Mouse (Mus musculus): Measurements from ENCODE around the gene Pecam1. TPM values are rescaled to one million over a fixed set of nuclear protein-coding genes. Genes with fewer than 3 reads are reported as not detected.

Pecam1 gene
- polyA plus RNA-seq, 1 experiment from 2014 or later, result 14.8 TPM

DNA sequence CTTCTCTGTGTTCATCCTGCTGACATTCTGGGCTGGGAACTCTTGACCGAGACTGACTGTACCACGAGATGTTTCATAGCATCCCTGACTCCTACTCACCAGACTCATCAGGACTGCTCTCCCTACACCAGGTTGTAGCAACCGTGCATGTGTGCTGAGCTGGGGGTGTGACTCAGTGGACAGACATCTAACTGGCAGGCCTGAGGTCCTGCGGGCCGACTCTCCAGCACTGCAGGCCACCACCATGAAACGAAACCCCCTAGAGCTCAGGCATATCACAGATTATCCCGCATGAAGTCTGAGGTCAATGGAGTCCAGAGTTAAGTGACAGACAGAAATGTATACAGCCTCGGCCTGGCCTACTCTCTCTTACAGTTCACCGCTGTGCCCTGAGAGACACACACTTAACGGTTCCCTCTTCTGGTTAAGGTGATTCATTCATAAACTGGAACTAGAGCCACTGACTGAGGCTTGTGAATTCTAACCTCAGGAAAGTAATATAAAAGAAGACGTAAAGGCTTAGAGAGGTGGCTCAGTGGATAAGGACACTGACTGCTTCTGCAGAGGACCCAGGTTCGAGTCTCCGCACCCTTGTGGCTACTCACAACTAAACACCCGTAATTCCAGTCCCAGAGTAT, 83.8 kb downstream of the Pecam1 start:
- peaks cover 6% of the 10 kb centered on the region for H3K4me1 ChIP-seq (ENCODE audit: control insufficient read depth, insufficient read depth, low read length)
- H3K27me3 ChIP-seq (ENCODE audit: control insufficient read depth, insufficient read depth, low read length), result no peaks in the 10 kb centered on the region
- no peak overlapping the region for H3K4me3 ChIP-seq (replicated peaks; ENCODE audit: low read depth, low read length)
- H3K9me3 ChIP-seq (ENCODE audit: control insufficient read depth, low read length), result no peaks in the 10 kb centered on the region
- no peaks in the 10 kb centered on the region for H3K36me3 ChIP-seq (ENCODE audit: control insufficient read depth, insufficient read depth, low read length)
- DNase-seq, result no peak
- no peak overlapping the region for H3K9ac ChIP-seq (replicated peaks; ENCODE audit: low read length)
- WGBS, result 89% methylated on average over 14 of the region's 14 CpGs
- ATAC-seq (ENCODE audit: low FRiP score, low TSS enrichment), result no peak
- H3K27ac ChIP-seq (replicated peaks; ENCODE audit: low read depth, low read length), result no peak overlapping the region
- H3K4me2 ChIP-seq (ENCODE audit: low read length), result no peak overlapping the region

DNA sequence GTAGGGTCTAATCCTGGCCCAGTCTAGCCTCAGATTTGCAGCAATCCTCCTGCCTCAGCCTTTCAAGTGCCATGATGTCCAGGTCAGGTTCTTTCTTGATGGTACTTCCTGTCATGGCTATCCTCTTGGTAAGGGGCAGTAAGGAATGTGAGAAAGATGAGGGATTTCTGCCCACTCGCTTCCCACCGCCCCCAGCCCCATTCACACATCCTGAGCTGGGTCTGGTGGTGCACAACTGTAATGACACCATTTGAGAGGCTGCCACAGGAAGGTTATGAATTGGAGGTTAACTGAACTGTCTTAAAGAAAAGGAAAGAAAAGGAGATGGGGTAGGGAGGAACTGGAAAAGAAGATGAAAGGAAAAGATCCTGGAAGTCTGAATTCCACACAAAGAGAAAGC, 84.6 kb downstream of the Pecam1 start:
- Histone ChIP-seq H3K4me3 (replicated peaks; ENCODE audit: low read depth, low read length) (no peak overlapping the region), H3K4me1 (ENCODE audit: control insufficient read depth, insufficient read depth, low read length) (peaks cover 6% of the 10 kb centered on the region), H3K36me3 (ENCODE audit: control insufficient read depth, insufficient read depth, low read length) (no peaks in the 10 kb centered on the region), H3K27me3 (ENCODE audit: control insufficient read depth, insufficient read depth, low read length) (no peaks in the 10 kb centered on the region), H3K27ac (replicated peaks; ENCODE audit: low read depth, low read length) (no peak overlapping the region), H3K9ac (replicated peaks; ENCODE audit: low read length) (no peak overlapping the region), H3K9me3 (ENCODE audit: control insufficient read depth, low read length) (no peaks in the 10 kb centered on the region), H3K4me2 (ENCODE audit: low read length) (no peak overlapping the region)
- ATAC-seq (ENCODE audit: low FRiP score, low TSS enrichment) (no peak), DNase-seq (no peak)
- WGBS, result 85% methylated on average over 2 of the region's 2 CpGs

- Histone ChIP-seq H3K4me2 (ENCODE audit: low read length) (no peak overlapping the region), H3K27ac (replicated peaks; ENCODE audit: low read depth, low read length) (no peak overlapping the region), H3K9me3 (ENCODE audit: control insufficient read depth, low read length) (no peaks in the 10 kb centered on the region), H3K27me3 (ENCODE audit: control insufficient read depth, insufficient read depth, low read length) (no peaks in the 10 kb centered on the region), H3K4me3 (replicated peaks; ENCODE audit: low read depth, low read length) (no peak overlapping the region), H3K36me3 (ENCODE audit: control insufficient read depth, insufficient read depth, low read length) (no peaks in the 10 kb centered on the region), H3K9ac (replicated peaks; ENCODE audit: low read length) (no peak overlapping the region), H3K4me1 (ENCODE audit: control insufficient read depth, insufficient read depth, low read length) (peaks cover 8% of the 10 kb centered on the region)
- DNase-seq (no peak), ATAC-seq (ENCODE audit: low FRiP score, low TSS enrichment) (no peak)
- WGBS, result 92% methylated on average over 4 of the region's 4 CpGs
Observed at GRCm38 (mm10) chr11:106665328-106665727, 85.1 kb downstream of the Pecam1 start.

DNA sequence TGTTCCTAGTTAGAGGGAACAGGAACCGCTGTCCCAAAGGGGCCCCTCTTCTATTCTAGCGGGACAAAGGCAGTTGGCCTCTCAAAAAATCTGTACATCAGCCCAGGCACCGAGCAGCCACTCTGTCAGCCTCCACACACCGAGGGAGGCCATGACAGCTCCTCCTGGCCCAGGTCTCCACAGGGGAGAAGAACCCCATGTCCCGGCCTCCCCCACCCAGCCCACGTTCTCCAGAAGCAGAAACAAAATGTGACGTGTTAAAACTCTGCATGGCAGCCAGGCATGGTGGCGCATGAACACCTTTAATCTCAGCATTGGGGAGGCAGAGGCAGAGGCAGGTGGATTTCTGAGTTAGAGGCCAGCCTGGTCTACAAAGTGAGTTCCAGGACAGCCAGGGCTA, 85.7 kb downstream of the Pecam1 start:
- no peak for ATAC-seq (ENCODE audit: low FRiP score, low TSS enrichment)
- no peaks in the 10 kb centered on the region for H3K27me3 ChIP-seq (ENCODE audit: control insufficient read depth, insufficient read depth, low read length)
- no peaks in the 10 kb centered on the region for H3K9me3 ChIP-seq (ENCODE audit: control insufficient read depth, low read length)
- H3K4me1 ChIP-seq (ENCODE audit: control insufficient read depth, insufficient read depth, low read length), result peaks cover 5% of the 10 kb centered on the region
- H3K4me3 ChIP-seq (replicated peaks; ENCODE audit: low read depth, low read length), result no peak overlapping the region
- no peak overlapping the region for H3K27ac ChIP-seq (replicated peaks; ENCODE audit: low read depth, low read length)
- no peaks in the 10 kb centered on the region for H3K36me3 ChIP-seq (ENCODE audit: control insufficient read depth, insufficient read depth, low read length)
- H3K4me2 ChIP-seq (ENCODE audit: low read length), result no peak overlapping the region
- DNase-seq, result no peak
- 68% methylated on average over 8 of the region's 8 CpGs for WGBS
- H3K9ac ChIP-seq (replicated peaks; ENCODE audit: low read length), result no peak overlapping the region

- Histone ChIP-seq H3K9me3 (ENCODE audit: control insufficient read depth, low read length) (no peaks in the 10 kb centered on the region), H3K4me1 (ENCODE audit: control insufficient read depth, insufficient read depth, low read length) (peaks cover 6% of the 10 kb centered on the region; the same call in 1 of the 2 replicates), H3K27ac (replicated peaks; ENCODE audit: low read depth, low read length) (no peak overlapping the region), H3K27me3 (ENCODE audit: control insufficient read depth, insufficient read depth, low read length) (no peaks in the 10 kb centered on the region), H3K9ac (replicated peaks; ENCODE audit: low read length) (no peak overlapping the region), H3K4me2 (ENCODE audit: low read length) (no peak overlapping the region), H3K36me3 (ENCODE audit: control insufficient read depth, insufficient read depth, low read length) (no peaks in the 10 kb centered on the region), H3K4me3 (replicated peaks; ENCODE audit: low read depth, low read length) (no peak overlapping the region)
- WGBS, result 59% methylated on average over 6 of the region's 6 CpGs
- ATAC-seq (ENCODE audit: low FRiP score, low TSS enrichment) (no peak), DNase-seq (no peak)
Observed at GRCm38 (mm10) chr11:106663838-106664237, 86.6 kb downstream of the Pecam1 start.

DNA sequence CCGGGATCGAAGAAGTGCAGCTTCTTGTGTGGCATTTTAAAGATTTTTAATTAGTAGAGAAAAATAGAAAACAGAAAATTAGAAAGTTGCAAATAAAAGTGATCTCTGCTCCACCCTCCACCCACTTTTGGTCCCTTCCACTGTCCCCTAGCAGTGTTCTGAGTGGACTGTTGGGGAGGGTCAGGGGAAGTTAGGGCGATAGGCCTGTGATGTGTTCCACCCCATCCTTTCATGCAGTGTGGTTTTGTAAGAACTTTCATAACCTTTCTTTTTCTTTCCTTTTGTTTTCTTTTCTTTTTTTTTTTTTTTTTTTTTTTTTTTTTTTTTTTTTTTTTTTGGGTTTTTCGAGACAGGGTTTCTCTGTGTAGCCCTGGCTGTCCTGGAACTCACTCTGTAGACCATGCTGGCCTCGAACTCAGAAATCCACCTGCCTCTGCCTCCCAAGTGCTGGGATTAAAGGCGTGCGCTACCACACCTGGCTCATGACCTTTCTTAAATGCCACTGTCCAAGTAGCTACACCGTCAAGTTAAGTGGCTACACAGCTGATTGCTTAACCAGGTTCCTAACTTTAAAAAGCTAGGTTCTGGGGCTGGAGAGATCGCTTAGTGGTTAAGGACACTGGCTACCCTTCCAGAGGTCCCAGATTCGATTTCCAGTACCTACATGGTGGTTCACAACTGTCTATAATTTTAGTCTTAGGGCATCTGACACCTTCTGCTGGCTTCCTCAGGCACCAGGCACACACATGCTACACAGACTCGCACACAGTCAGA, 87.6 kb downstream of the Pecam1 start:
- H3K27ac ChIP-seq (replicated peaks; ENCODE audit: low read depth, low read length), result no peak overlapping the region
- H3K36me3 ChIP-seq (ENCODE audit: control insufficient read depth, insufficient read depth, low read length), result no peaks in the 10 kb centered on the region
- WGBS, result 90% methylated on average over 10 of the region's 11 CpGs
- peaks cover 13% of the 10 kb centered on the region for H3K4me1 ChIP-seq (ENCODE audit: control insufficient read depth, insufficient read depth, low read length)
- no peak overlapping the region for H3K4me2 ChIP-seq (ENCODE audit: low read length)
- H3K9me3 ChIP-seq (ENCODE audit: control insufficient read depth, low read length), result no peaks in the 10 kb centered on the region
- no peak for ATAC-seq (ENCODE audit: low FRiP score, low TSS enrichment)
- no peaks in the 10 kb centered on the region for H3K27me3 ChIP-seq (ENCODE audit: control insufficient read depth, insufficient read depth, low read length)
- no peak for DNase-seq
- H3K9ac ChIP-seq (replicated peaks; ENCODE audit: low read length), result no peak overlapping the region
- no peak overlapping the region for H3K4me3 ChIP-seq (replicated peaks; ENCODE audit: low read depth, low read length)

DNA sequence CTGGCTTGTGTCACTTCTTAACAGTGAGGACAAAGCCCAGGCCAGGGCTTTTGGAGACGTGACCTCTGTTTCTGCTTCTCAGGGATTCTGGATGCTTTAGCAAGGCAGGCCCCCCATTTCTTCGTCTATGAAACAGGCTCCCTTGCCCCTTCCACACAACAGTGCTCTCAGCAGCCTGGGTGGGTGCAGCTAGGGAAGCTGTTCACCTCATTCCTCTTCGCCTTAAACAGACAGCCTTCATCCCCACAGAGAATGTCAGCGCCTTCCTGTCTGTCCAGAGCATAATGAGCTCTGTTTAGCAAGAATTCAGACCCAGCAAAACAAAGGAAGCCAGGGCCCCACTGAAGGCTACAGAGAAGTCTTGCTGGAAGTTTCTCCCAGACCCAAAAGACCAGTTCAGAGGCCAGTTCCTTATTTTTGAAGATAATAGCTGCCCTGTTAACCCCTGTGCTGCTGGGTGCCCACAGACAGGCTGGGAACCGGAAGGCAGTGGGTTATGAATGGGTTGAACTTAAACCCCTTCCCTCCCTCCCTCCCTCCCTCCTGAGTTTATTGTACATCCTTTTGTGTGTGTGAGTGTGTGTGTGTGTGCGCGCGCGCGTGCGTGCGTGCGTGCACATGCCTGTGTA, 89.9 kb downstream of the Pecam1 start:
- Histone ChIP-seq H3K27me3 (ENCODE audit: control insufficient read depth, insufficient read depth, low read length) (no peaks in the 10 kb centered on the region), H3K9ac (replicated peaks; ENCODE audit: low read length) (no peak overlapping the region), H3K4me3 (replicated peaks; ENCODE audit: low read depth, low read length) (no peak overlapping the region), H3K36me3 (ENCODE audit: control insufficient read depth, insufficient read depth, low read length) (no peaks in the 10 kb centered on the region), H3K27ac (replicated peaks; ENCODE audit: low read depth, low read length) (peak overlapping the region; percentile 10; the same call in 1 of the 2 replicates), H3K4me2 (ENCODE audit: low read length) (no peak overlapping the region), H3K9me3 (ENCODE audit: control insufficient read depth, low read length) (no peaks in the 10 kb centered on the region), H3K4me1 (ENCODE audit: control insufficient read depth, insufficient read depth, low read length) (peaks cover 16% of the 10 kb centered on the region)
- ATAC-seq (ENCODE audit: low FRiP score, low TSS enrichment), result no peak
- no peak for DNase-seq
- WGBS, result 50% methylated on average over 13 of the region's 13 CpGs

- ATAC-seq (ENCODE audit: low FRiP score, low TSS enrichment), result no peak
- no peaks in the 10 kb centered on the region for H3K27me3 ChIP-seq (ENCODE audit: control insufficient read depth, insufficient read depth, low read length)
- 57% methylated on average over 15 of the region's 15 CpGs for WGBS
- H3K27ac ChIP-seq (replicated peaks; ENCODE audit: low read depth, low read length), result no peak overlapping the region
- no peak overlapping the region for H3K4me2 ChIP-seq (ENCODE audit: low read length)
- H3K9ac ChIP-seq (replicated peaks; ENCODE audit: low read length), result no peak overlapping the region
- H3K36me3 ChIP-seq (ENCODE audit: control insufficient read depth, insufficient read depth, low read length), result no peaks in the 10 kb centered on the region
- H3K4me1 ChIP-seq (ENCODE audit: control insufficient read depth, insufficient read depth, low read length), result peaks cover 16% of the 10 kb centered on the region
- DNase-seq, result no peak
- no peak overlapping the region for H3K4me3 ChIP-seq (replicated peaks; ENCODE audit: low read depth, low read length)
- H3K9me3 ChIP-seq (ENCODE audit: control insufficient read depth, low read length), result no peaks in the 10 kb centered on the region
Observed at GRCm38 (mm10) chr11:106659598-106660295, 90.7 kb downstream of the Pecam1 start.
